In genomic region chr5:149272535-149272934, GRCm38 (mm10) we compare ENCODE assay signal across 11 mouse cellular contexts. TPM values are rescaled to one million over a fixed set of nuclear protein-coding genes. Genes with fewer than 3 reads are reported as not detected.
DNase-seq lines count a peak whose midpoint lies in the region; ATAC-seq and TF ChIP-seq lines count a peak whose summit lies in the region.
"Had no signal": no experiment of that assay in that cellular context is flagged by ENCODE, and none has a peak within 500 bp of the region (broad histone marks: within the 10 kb centered on the region; RNA-seq: fewer than 3 reads in every experiment).

No protein-coding gene starts in this region.

- H3K27ac ChIP-seq in heart, embryonic 11.5 days (ENCODE audit: low read depth, low read length) = no peak overlapping the region
- H3K27ac ChIP-seq in bone marrow macrophage, adult 2 months (ENCODE audit: insufficient read depth, low read depth, low read length) = peak overlapping the region; percentile 84
- peak overlapping the region; percentile 56 for H3K27ac ChIP-seq in liver, postnatal 0 days (ENCODE audit: low read depth)
- H3K27ac ChIP-seq: embryonic facial prominence, embryonic 13.5 days had no signal

- H3K9ac ChIP-seq in heart, embryonic 11.5 days (ENCODE audit: low read depth, low read length) = no peak overlapping the region
- H3K9ac ChIP-seq in liver, postnatal 0 days (replicated peaks) = no peak overlapping the region
- H3K9ac ChIP-seq: embryonic facial prominence, embryonic 13.5 days had no signal

- no peaks in the 10 kb centered on the region for H3K4me1 ChIP-seq in heart, embryonic 11.5 days (ENCODE audit: control insufficient read depth, insufficient read depth, low read length)
- H3K4me1 ChIP-seq in bone marrow macrophage, adult 2 months (ENCODE audit: control insufficient read depth, insufficient read depth, low read length) = peaks cover 39% of the 10 kb centered on the region
- peaks cover 14% of the 10 kb centered on the region for H3K4me1 ChIP-seq in liver, postnatal 0 days (ENCODE audit: insufficient read depth)

- no peak for ATAC-seq in heart, embryonic 11.5 days (replicated peaks; ENCODE audit: insufficient number of reproducible peaks, low FRiP score, low TSS enrichment)
- peak; percentile 47 for ATAC-seq in liver, postnatal 0 days
- peak; percentile 64 for ATAC-seq in neutrophil, adult 5-6 weeks (ENCODE audit: extremely low read depth, insufficient number of reproducible peaks, low FRiP score, poor library complexity, severe bottlenecking)
- ATAC-seq: CD4-positive, CD25-positive, alpha-beta regulatory T cell, adult 4 months had no signal

- H3K9me3 ChIP-seq in heart, embryonic 11.5 days (replicated peaks; ENCODE audit: control insufficient read depth, low read length) = no peaks in the 10 kb centered on the region
- no peaks in the 10 kb centered on the region; the same call in 1 of the 2 replicates for H3K9me3 ChIP-seq in liver, postnatal 0 days (ENCODE audit: low read length)

- intact Hi-C loops in heart, postnatal 14 days (cut with DNase I) = loop anchor here (5.0 kb wide), 1 partner anchor 210 kb away; no protein-coding TSS in a partner anchor
- intact Hi-C loops in left cerebral cortex, postnatal 36 days (cut with DNase I) = no loop called here

- 63% methylated on average over 4 of the region's 4 CpGs for WGBS in heart, embryonic 11.5 days (ENCODE audit: insufficient replicate concordance)
- WGBS in liver, postnatal 0 days (ENCODE audit: insufficient replicate concordance) = 46% methylated on average over 4 of the region's 4 CpGs

- no peak overlapping the region for H3K4me3 ChIP-seq in heart, embryonic 11.5 days (ENCODE audit: low read depth, low read length)
- no peak overlapping the region for H3K4me3 ChIP-seq in bone marrow macrophage, adult 2 months (ENCODE audit: insufficient read depth, low read length)
- H3K4me3 ChIP-seq in liver, postnatal 0 days (ENCODE audit: low read depth, low read length) = no peak overlapping the region
- H3K4me3 ChIP-seq: embryonic facial prominence, embryonic 13.5 days had no signal

- peak; percentile 19 to 26 for DNase-seq in heart, postnatal 14 days
- peak; percentile 58 for DNase-seq in liver, postnatal 0 days
- no peak for DNase-seq in left cerebral cortex, postnatal 36 days (ENCODE audit: low spot score in 2 of 2)
- no peak for DNase-seq in cerebellum, postnatal 4 days (ENCODE audit: low spot score in 2 of 2)
- no peak for DNase-seq in cerebellum, adult 11-12 months

- no peak overlapping the region for H3K4me2 ChIP-seq in heart, embryonic 11.5 days
- H3K4me2 ChIP-seq in liver, postnatal 0 days (ENCODE audit: low read depth, low read length) = no peak overlapping the region
- H3K4me2 ChIP-seq: embryonic facial prominence, embryonic 13.5 days; midbrain, embryonic 11.5 days had no signal

- H3K36me3 ChIP-seq in heart, embryonic 11.5 days (ENCODE audit: control insufficient read depth, insufficient read depth, low read length) = no peaks in the 10 kb centered on the region
- H3K36me3 ChIP-seq in liver, postnatal 0 days (replicated peaks; ENCODE audit: insufficient read depth, low read length) = no peaks in the 10 kb centered on the region
- H3K36me3 ChIP-seq: embryonic facial prominence, embryonic 13.5 days had no signal

- H3K27me3 ChIP-seq in heart, embryonic 11.5 days (ENCODE audit: control insufficient read depth, insufficient read depth, low read length) = no peaks in the 10 kb centered on the region; the same call in 1 of the 2 replicates
- H3K27me3 ChIP-seq in liver, postnatal 0 days (ENCODE audit: insufficient read depth, low read length) = no peaks in the 10 kb centered on the region
- H3K27me3 ChIP-seq: embryonic facial prominence, embryonic 13.5 days had no signal

- TF ChIP-seq POLR2A in bone marrow macrophage, adult 2 months (IDR thresholded peaks at IDR 0.05; ENCODE audit: borderline replicate concordance, low read depth, low read length) = no peak

- TF ChIP-seq CTCF in bone marrow macrophage, adult 2 months (IDR thresholded peaks at IDR 0.05; ENCODE audit: low read depth, low read length) = no peak
- no peak for TF ChIP-seq CTCF in liver, postnatal 0 days (IDR thresholded peaks at IDR 0.05; ENCODE audit: low read depth)

- no peak for TF ChIP-seq EP300 in liver, postnatal 0 days (IDR thresholded peaks at IDR 0.05; ENCODE audit: low read depth)

RNA-seq across cellular contexts. Expression of gene Alox5ap, which starts 8.0 kb away (rescaled TPM):
- total RNA-seq in heart, postnatal 14 days (2021) = 10 to 100 TPM; 13.2 to 16.8 TPM
- polyA plus RNA-seq in heart, embryonic 11.5 days (2014; fragmentation: Nextera tagmentation; extraction: Ambion mirVana) = 5.2 and 6.4 TPM in 2 replicates
- 992 and 1,124 TPM in 2 replicates for polyA plus RNA-seq in bone marrow macrophage, adult 2 months (2012; ENCODE audit: insufficient read depth, insufficient read length, missing spikeins)
- polyA plus RNA-seq in liver, postnatal 0 days (2015; fragmentation: Nextera tagmentation; extraction: Ambion mirVana) = 68.2 and 69.3 TPM in 2 replicates
- 1,084 and 1,252 TPM in 2 replicates for total RNA-seq in neutrophil, adult 5-6 weeks (2017)
- 10 to 100 TPM; 12.5 to 14.2 TPM for total RNA-seq in left cerebral cortex, postnatal 36 days (2021)

Comparison
In these comparisons a context has a peak if more than half of its experiments do, and no peak if none do; other contexts are left out.
1. DNase-seq: peak in heart, postnatal 14 days (2 of 2) and liver, postnatal 0 days (single experiment); none in left cerebral cortex, postnatal 36 days (0 of 2), cerebellum, postnatal 4 days (0 of 2) and cerebellum, adult 11-12 months (single experiment).
2. RNA of gene Alox5ap, which starts 8.0 kb away (total RNA-seq): 1,084 to 1,252 TPM in neutrophil, adult 5-6 weeks; 13.2 to 16.8 TPM in heart, postnatal 14 days and 12.5 to 14.2 TPM in left cerebral cortex, postnatal 36 days; every median in the first group is over 10 times any median in the second.